Mouse (Mus musculus): ENCODE measurements at regions not wholly inside any gene's neighbourhood (a gene's known extent, or its start where the extent isn't known, plus 50 kb on each side); places are given as distances from the start of the nearest gene placed in this dataset.
A peak's percentile ranks its signal among the peaks of the same experiment; 100 is the strongest.

DNA sequence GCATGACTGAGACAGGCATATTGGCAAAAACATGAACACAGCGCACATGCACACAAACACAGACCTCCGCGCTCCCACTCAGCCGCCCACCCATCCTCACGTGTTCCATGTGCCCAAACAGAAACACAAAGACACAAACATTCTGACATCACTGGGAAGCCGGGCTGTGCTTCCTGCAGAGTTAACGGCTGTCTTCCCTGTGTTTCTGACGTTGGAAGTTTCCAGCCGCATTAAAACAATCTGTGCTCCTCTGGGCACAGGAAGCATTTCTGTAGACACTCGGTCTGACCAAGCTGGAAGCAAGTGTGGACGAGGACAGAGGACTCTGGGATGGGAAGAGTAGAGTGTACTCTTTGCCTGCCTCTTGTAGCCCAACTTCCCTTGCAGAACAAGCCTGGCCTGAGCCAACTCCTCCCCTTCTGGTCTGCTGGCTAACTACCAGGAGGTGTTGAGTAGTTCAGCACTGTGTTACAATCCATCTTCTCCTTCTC is 296.2 kb upstream of the Zfp703 start:
- DNase-seq (ENCODE audit: low spot score in 2 of 2) = peak in 1 of 2 experiments; percentile 41

DNA sequence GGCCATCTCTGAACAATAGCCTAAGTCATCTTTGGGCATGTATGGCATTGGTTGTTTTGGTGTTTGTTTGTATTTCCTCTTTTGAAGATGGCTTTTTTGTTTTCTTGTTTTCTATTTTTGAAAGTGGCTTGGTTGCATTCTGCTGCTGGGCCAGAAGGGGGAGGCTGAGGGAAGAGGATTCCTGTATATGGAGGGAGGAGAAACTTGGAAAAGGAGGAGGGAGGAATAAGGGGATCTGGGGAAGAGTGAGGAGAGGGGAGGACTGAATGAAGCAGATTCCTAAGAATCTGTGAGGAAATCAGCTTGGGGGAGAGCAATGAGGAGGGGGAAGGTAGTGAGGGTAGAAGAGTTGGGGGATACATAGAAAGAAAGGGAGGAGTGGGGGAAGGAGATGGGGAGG is 290.0 kb upstream of the Zfp703 start:
- no peak for DNase-seq (ENCODE audit: low spot score in 2 of 2)

DNA sequence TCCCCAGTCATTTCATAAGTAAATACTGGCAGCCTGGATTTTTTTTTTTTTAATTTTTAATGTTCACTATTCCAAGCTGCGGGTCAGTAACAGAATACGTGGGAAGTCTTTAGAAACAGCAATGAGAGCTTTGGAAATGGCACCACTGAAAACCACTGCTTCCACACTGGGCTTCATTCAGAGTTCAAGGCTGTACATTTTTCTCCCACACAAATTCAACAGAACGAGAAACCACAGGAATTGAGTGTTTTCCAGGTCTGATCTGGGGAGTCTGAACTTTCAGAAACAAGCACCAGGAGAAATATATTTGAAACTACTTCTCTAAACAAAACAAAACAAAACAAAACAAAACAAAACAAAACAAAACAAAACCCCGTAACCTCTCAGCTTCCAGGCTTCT is 289.1 kb upstream of the Zfp703 start:
- no peak for DNase-seq (ENCODE audit: low spot score in 2 of 2)

DNA sequence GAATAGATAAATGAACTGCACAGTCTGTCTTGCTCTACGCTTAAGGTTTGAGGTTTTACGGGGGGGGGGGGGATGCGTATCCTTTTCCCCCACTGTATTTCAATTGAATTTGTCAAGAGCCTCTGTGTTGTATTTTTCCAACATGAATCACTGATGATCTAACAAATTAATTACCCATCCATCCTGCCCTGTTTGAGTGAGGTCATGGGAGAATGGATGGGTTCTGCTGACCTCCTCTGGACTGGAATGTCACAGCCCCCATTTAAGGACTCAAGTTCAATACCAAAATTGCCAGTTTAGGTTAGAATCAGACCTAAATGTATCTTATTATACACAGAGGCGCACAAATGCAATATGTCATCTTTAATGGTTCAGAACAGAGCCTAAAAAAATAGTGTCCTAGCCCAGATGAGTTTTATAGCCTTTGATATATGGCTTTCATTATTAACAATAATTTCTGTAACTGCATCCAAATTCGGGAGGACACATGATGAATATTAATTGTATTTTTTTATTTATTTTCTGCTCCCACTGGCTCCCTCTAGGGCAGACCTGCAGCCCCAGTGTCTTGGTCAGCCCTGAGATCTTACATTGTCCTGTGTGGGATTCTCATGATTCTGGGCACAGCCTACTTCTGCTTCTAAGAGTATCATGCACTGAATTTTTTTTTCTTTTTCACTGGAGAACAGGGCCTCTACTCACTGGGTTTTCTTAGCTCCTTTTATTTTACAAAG is 288.2 kb upstream of the Zfp703 start:
- no peak for DNase-seq (ENCODE audit: low spot score in 2 of 2)

DNA sequence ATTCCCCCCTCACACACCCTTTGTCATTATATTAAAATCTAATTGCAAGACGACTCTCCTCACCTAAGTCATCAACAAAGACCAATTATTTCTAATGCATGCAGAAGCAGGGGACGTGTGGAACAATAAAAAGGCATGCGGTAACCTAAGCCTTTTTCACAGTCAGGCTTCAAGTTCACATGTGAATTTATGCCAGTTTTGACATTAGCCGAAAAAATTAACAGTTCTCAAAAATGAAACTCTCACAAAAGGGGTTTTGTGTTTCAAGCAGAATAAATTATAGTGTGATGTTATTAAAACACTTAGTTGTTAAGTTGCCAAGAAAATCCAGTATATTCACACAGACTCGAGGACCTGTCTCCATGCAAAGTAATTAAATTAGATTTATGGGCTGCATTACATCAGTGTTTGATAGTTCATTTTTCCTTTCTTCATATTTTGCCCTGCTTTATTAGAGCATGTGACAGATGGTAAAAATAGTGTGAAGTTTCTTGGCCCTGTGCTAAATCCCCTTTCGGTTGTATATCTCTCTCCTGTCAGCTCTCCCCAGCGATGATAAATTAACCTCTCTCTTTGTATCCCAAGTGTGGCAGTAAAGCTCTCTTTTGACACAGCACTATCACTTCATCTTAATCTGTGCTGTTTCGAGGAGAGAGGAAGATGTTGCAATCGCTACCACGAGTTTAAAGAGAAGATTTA is 287.5 kb upstream of the Zfp703 start:
- DNase-seq (ENCODE audit: low spot score in 2 of 2) = no peak

DNA sequence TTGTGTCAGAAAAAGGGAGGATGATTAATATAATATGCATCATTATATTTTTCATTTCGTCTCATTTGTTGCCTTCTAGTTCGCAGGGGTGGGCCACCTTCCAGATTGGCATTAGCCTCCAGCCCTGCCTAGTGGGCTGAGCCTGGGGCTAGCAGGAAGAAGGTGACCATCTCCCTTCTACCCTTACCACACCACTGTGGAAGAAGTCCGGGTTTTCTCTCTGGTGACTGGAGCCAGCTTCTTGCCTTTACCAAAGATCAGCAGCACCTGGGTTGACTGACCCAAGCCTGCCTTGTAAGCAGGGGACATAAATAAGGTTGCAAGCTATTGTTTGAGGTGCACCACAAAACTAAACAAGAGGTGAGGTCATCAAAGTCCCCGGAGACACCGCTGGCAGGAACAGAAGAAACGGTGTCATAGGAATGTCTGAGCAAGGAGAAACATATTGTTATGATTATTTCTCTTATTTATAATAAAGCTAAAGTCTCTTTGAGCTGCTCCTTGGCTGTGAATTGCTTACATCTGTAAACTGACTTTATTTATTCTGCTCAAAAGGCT is 286.9 kb upstream of the Zfp703 start:
- DNase-seq (ENCODE audit: low spot score in 2 of 2) = no peak

DNA sequence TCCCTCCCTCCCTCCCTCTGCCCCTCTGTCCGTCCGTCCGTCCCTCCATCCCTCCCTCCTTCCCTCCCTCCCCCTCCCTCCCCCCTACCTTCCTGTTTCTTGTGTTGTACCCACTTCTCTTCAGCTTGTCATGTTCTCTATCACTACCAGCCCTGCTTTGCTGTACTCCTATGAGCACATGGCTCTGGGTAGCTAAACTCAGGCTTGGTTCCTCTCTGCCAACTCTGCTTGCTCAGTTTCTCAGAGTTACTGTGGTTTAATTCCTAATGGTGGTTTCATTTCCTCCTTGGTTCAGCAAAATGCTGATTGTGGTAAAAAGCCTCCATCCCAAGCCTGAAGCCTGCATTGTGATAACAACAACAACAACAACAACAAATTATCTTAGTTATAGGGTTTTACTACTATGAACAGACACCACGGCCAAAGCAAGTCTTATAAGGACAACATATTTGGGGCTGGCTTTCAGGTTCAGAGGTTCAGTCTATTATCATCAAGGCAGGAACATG is 279.5 kb upstream of the Zfp703 start:
- DNase-seq (ENCODE audit: low spot score in 2 of 2) = no peak

DNA sequence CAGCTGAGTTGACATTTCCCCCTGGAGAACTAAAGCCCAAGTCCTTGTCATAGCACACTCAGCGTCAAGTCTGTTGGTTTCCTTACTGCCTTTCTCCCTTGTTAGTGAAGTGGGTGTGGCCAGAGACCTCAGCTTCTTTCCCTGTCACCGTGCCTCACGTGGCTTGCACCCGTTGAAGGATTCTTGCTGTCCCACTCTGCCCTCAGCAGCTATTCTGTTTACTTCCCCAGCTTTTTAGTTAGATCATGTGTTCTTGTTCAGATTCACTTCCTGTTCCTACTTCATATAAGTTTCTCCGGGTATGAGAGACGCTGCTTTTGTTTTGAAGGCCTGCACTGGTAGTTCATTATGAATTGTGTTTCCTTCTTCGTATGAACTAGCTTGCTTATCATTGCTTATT is 278.5 kb upstream of the Zfp703 start:
- DNase-seq (ENCODE audit: low spot score in 2 of 2) = no peak

DNA sequence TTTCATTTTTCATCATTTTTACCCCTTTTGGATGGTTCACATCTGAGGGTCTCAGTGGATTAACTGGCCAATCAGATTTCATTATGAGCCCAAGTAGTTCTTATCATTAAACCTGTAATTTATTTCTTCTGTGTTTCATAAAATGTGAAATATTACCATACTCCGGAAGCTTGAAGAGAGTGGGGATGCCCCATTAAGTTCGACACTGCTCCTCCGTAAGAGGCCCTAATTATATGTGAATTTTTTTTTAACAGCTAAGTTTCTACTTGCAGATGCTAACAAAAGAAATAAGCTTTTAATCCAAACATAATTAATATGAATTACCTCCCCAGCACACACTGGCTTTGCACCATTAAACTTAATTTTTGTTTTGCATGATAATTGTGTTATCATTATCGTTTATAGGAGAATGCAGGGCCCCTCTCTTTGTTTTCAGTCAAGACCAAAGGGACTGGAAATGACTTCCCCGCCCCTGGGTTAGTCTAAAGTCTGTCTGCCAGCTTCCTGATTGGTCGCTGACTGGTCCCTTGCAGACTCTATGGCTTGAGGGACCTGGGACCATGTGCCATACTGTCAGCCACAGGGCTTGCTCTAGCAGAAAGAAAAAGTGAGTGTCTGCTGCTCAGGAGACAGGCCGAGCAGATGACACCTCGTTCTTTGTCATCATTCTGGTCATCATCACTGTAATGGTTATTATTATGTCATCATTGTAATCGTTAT is 270.9 kb upstream of the Zfp703 start:
- DNase-seq (ENCODE audit: low spot score in 2 of 2) = no peak

DNA sequence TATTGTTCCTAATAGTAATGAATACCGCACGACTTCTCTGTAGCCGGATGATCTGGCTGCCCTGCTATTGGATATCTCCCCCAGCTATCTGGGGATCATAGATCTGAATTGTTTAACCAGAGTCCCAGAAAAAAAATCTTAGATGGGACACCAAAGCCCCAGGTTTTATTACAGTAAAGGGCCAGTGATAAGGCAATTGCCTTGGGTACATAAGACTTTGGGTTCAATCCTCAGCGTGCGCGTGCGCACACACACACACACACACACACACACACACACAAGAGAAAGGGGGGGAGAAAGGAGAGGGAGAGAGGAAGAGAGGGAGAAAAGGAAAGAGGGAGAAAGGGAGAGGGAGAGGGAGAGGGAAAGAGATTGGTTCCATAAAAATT is 270.4 kb upstream of the Zfp703 start:
- no peak for DNase-seq (ENCODE audit: low spot score in 2 of 2)

DNA sequence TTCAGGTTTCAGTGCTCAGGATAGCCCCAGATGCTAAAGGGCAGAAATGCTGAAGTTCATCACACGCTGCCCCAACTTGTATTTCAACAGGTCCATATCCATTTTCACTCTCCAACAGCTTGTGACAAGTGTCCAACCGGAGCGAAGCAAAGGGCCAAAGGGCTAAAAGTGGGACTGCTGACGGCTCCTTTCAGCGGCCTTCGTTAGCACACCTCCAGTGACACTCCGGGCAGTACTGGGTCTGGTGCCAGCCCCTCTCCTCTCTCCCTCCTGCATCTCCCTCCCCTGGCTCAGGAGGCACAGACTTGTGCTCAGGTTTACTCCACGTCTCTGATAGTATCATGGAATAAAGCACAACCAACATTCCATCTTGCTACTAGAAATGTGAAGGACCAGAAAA is 263.3 kb upstream of the Zfp703 start:
- no peak for DNase-seq (ENCODE audit: low spot score in 2 of 2)

DNA sequence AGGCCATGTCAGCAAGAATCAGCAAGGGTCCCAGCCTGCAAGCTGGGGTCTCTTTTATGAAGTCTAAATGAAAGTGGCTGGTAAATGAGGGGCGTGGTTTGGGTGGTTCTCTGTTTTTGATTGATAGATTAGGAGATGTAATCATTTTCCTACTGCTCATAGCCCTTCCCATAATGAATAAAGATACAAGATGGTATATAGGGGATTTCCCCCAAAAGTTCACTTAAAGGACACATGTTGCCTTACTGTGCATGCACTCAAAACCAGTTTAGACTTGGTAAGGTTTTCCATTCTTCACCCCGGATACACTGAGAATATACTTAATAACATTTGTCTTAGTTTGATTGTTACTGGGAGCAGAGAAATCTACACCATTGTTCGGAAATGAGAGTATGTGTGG is 262.4 kb upstream of the Zfp703 start:
- DNase-seq (ENCODE audit: low spot score in 2 of 2) = no peak

DNA sequence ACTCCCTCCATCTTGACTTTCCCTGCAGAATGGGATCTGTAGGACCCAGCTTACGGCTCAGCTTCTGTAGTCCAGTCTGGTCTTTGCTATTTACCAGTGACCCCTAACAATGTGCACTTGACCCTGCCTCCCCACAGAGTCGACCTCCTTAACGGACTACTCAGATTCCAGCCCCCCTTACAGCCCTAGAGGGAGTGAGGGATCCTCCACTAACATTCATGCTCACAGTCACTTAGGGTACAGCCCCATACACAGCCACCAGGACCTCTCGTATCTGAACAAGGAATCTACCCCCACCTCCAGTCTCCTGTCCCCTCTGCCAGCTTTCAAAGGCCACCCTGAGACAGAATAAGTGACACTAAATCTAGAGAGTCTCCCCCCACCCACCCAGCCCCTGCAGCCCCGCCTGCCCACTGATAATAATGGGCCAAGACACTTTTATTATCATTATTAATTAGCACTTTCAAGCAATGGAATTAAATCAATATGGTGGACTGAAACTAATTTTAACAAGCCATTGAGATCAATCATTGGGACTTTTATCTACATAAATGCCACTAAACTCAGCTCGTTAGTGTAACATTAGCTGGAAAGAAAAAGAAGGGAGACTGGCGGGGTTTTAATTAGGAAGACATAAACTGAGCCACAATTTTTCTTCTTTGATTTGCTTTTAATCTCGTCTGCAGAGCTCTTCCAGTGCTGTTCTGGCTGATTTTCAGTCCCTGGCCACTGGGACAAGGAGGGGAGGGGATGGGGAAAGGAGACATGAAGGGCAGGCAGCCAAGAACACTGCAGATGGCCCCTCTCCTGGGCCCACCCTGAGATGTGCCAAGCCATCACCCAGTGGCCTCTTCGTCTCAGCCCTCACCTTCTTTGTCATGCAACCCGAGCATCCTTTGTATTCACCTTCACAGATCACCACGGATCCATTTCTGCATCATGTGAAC is 258.4 kb upstream of the Zfp703 start:
- no peak for DNase-seq (ENCODE audit: low spot score in 2 of 2)

DNA sequence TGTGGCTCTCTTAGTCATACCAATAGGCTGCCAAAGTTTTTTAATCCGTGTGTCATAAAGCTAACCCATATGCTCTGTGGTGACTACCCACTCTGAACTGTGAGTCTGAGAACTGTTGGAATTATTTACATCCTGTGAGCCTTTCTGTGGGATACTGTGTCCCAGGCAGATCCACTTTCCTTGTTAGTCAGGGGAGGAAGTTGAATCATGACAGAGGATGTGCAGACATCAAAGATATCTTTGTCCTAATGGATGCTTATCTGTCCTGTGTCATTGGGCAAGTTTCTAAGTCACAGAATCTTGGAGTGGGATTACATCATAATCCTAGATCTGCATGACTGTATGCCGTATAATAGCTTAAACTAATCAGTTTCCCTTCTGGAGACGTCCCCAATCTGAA is 254.4 kb upstream of the Zfp703 start:
- DNase-seq (ENCODE audit: low spot score in 2 of 2) = no peak

DNA sequence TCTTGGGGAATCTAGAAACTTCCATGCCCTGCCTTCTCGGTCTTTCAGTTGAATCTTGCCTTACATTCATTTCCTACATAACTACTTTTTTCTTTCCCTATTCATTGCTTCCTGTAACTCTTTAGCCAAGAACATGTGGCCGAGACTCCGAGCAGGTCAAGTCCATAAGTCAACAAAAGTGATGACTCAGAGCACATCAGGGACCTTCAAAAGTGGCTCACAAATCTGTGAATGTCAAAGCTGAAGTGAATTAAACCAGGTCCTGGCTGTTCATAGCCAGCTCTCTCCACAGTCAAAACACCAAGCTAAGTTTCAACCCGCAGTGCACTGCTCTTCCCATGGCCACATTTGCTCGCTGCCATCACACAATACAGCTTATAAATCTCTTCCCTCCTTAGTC is 252.5 kb upstream of the Zfp703 start:
- no peak for DNase-seq (ENCODE audit: low spot score in 2 of 2)

DNA sequence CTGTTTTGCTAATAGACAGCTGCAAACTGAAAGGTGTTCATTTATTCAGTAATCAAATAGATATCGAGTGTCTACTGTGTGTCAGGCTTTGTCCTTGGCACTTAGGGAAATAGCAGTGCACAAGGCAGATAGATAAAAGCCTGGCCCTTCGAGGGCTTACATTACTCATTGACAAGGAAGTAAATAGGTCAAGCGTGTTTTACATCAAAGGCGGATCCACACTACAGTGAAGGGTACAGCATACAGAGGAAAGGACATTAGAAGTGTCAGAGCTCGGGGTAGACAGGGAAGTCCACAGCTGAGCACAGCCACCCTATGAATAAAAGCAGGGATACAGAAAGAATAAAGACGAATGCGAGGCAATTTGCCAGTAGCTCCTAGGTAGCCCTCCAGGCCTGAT is 251.6 kb upstream of the Zfp703 start:
- no peak for DNase-seq (ENCODE audit: low spot score in 2 of 2)

DNA sequence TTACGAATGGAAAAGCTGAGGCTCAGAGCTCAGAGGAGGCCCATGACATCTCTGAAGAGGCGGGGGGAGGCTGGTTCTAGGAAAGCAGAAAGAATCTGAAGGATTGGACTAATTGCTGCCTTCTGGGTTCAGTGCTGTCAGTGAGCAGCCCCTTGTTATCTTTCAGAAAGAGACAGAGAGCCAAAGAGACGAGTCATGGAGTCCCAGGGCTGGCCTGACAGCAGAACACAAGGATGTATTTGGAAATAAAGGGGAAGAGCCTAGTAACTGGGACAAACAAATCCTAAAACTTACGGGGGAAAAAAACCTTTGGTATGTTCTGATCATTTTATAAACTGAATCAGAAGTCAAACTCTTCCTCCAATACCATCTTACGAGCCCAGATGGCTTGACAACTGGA is 247.8 kb upstream of the Zfp703 start:
- DNase-seq (ENCODE audit: low spot score in 2 of 2) = no peak

DNA sequence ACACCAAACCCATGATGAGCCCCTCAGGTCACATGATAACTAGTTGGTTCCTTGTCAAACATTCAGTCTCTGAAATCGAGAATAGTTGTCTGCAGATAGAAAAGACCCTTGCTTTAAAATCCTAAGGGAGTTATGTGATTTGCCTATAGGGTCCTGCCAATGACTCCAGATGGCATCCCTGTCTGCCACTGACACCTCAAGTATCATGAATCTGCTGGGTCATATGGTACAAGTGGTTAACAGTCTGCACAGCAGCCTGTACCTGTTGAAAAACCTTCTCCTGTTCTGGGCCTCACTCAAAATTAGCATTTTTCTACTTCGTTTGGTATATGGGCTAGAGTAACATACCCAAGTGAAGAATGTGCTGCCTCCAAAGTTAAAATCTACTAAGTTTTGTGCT is 246.0 kb upstream of the Zfp703 start:
- no peak for DNase-seq (ENCODE audit: low spot score in 2 of 2)

DNA sequence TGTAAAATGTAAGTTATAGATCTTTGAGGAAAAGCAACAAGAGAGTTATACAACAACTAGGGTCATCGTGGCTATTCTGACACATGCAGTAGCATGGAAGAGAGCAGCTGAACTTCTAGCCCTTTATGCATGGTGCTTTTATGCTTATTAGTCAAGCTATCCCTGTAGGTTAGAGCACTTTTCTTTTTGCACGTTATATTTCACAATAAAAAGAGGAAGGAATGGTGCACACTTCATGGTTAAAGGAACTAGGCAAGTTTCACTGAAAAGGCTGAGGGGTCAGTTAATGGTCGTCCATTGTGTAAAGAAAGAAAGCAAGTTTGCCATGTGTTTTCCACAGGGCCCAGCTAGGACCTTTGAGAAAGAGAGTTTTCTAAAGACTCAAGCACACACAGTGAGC is 232.7 kb upstream of the Zfp703 start:
- no peak for DNase-seq (ENCODE audit: low spot score in 2 of 2)

DNA sequence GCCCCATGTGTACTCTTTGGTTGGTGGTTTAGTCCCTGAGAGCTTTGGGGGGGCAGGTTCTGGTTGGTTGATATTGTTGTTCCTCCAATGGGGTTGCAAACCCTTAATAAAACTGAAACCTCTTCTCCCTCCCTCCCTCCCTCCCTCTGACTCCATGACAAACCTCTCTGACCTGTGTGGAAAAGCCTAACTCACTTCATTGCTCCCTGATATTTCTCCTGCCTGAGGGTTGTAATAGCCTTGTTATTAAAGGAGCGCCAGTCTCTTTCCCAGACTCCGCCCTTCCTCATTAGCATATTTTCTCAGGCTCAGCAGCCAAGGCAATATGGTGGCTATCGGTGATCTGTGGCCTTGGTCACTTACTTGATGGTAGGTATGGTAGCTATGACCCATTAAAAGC is 230.3 kb upstream of the Zfp703 start:
- DNase-seq (ENCODE audit: low spot score in 2 of 2) = no peak
